20 mouse cellular contexts compared by ENCODE assay signal in the genomic region with DNA sequence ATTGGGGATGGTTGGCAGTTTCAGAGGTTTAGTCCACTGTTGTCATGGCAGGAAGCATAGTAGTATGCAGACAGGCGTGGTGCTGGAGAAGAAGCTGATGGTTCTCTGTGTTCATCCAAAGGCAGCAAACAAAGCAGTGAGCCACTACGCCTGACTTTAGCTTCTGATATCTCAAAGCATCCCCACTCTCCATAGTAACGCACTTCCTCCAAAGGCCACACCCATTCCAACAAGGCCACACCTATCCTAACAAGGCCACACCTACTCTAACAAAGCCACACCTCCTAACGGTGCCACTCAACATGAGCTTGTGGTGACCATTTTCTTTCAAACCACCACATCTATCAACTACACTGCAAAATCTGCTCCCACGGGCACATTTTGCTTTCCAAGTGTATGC. TPM values are rescaled to one million over a fixed set of nuclear protein-coding genes. Genes with fewer than 3 reads are reported as not detected.
"Had no signal": no experiment of that assay in that cellular context is flagged by ENCODE, and none has a peak within 500 bp of the region (broad histone marks: within the 10 kb centered on the region; RNA-seq: fewer than 3 reads in every experiment).

No protein-coding gene starts in this region.

- H3K4me3 ChIP-seq: layer of hippocampus, adult 2 months; limb, embryonic 12.5 days; lung, embryonic 15.5 days; midbrain, embryonic 13.5 days had no signal

- H3K4me1 ChIP-seq: limb, embryonic 12.5 days; lung, embryonic 15.5 days; midbrain, embryonic 13.5 days had no signal

- H3K4me2 ChIP-seq: limb, embryonic 12.5 days; lung, embryonic 15.5 days; midbrain, embryonic 13.5 days had no signal

- H3K9ac ChIP-seq: limb, embryonic 12.5 days; lung, embryonic 15.5 days; midbrain, embryonic 13.5 days had no signal

- H3K27ac ChIP-seq: layer of hippocampus, adult 2 months; limb, embryonic 12.5 days; lung, embryonic 15.5 days; macrophage; midbrain, embryonic 13.5 days had no signal

- ATAC-seq: midbrain, embryonic 13.5 days had no signal

- H3K36me3 ChIP-seq: limb, embryonic 12.5 days; lung, embryonic 15.5 days; midbrain, embryonic 13.5 days had no signal

- H3K27me3 ChIP-seq: limb, embryonic 12.5 days; lung, embryonic 15.5 days; midbrain, embryonic 13.5 days had no signal

- DNase-seq: kidney, postnatal 10 days; kidney, postnatal 4 days; lung, postnatal 14 days; right cerebral cortex, adult 18-20 months; right cerebral cortex, postnatal 25 days; thymus, postnatal 14 days had no signal

- H3K9me3 ChIP-seq: lung, embryonic 15.5 days; midbrain, embryonic 13.5 days had no signal

RNA-seq across cellular contexts. Expression of a gene that starts 45.0 kb away (rescaled TPM):
- total RNA-seq: layer of hippocampus, adult 2 months; layer of hippocampus, postnatal 10 days; left cerebral cortex, postnatal 36 days; liver, adult 2 months; midbrain, postnatal 0 days had no signal
- polyA plus RNA-seq: kidney, embryonic 14.5 days; limb, embryonic 12.5 days; liver, adult 2 months; liver, embryonic 16.5 days; lung, embryonic 15.5 days; macrophage; midbrain, embryonic 13.5 days; midbrain, postnatal 0 days; neural tube, embryonic 14.5 days; small intestine, adult 2 months; stomach, embryonic 16.5 days had no signal
